Mouse (Mus musculus): ENCODE measurements at regions not wholly inside any gene's neighbourhood (a gene's known extent, or its start where the extent isn't known, plus 50 kb on each side); places are given as distances from the start of the nearest gene placed in this dataset.
"Not testable (repeated sequence)": the region's sequence is repeated elsewhere in the genome, so short reads cannot be mapped to it uniquely, and the experiment has no call there.

GRCm38 (mm10) chr11:29628476-29628875 lies 64.3 kb upstream of the Rtn4 start:
- no peak overlapping the region for H3K27ac ChIP-seq (ENCODE audit: low read depth, low read length)
- H3K4me2 ChIP-seq, result no peak overlapping the region
- H3K9me3 ChIP-seq (ENCODE audit: control insufficient read depth, low read length), result no peaks in the 10 kb centered on the region
- H3K4me3 ChIP-seq (ENCODE audit: low read depth, low read length), result no peak overlapping the region
- H3K36me3 ChIP-seq (ENCODE audit: control insufficient read depth, insufficient read depth, low read length), result no peaks in the 10 kb centered on the region
- no peaks in the 10 kb centered on the region for H3K4me1 ChIP-seq (ENCODE audit: control insufficient read depth, insufficient read depth, low read length)
- no peaks in the 10 kb centered on the region for H3K27me3 ChIP-seq (ENCODE audit: control insufficient read depth, insufficient read depth, low read length)
- ATAC-seq (ENCODE audit: low FRiP score) (no peak), DNase-seq (ENCODE audit: low spot score, missing footprints) (no peak)
- 77% methylated on average over 2 of the region's 2 CpGs for WGBS
- H3K9ac ChIP-seq (ENCODE audit: low read length), result no peak overlapping the region

DNA sequence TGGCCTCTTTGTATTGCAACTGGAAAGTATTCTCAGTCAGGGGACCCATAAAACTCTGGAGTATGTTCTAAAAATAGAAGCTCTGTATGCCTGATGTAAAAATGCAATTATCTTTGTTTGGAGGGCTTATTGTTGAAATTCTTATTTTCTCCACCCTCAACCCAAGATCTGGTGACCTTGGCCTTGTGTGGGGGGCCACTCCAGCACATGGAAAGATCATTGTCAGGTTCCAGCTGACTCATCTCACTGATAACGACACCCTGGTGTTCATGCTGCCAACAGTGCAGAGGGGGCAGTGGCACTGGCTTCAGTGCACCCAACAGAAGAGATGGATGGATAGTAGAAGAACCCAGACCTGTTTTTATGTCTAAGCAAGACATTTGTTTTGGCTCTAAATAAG lies 60.3 kb upstream of the Rtn4 start:
- H3K4me1 ChIP-seq (ENCODE audit: control insufficient read depth, insufficient read depth, low read length), result no peaks in the 10 kb centered on the region; the same call in 1 of the 2 replicates
- H3K9ac ChIP-seq (ENCODE audit: low read length), result no peak overlapping the region
- no peak overlapping the region for H3K27ac ChIP-seq (ENCODE audit: low read depth, low read length)
- H3K36me3 ChIP-seq (ENCODE audit: control insufficient read depth, insufficient read depth, low read length), result no peaks in the 10 kb centered on the region
- no peaks in the 10 kb centered on the region for H3K9me3 ChIP-seq (ENCODE audit: control insufficient read depth, low read length)
- no peaks in the 10 kb centered on the region for H3K27me3 ChIP-seq (ENCODE audit: control insufficient read depth, insufficient read depth, low read length)
- DNase-seq (ENCODE audit: low spot score, missing footprints) (no peak), ATAC-seq (ENCODE audit: low FRiP score) (no peak)
- no peak overlapping the region for H3K4me2 ChIP-seq
- H3K4me3 ChIP-seq (ENCODE audit: low read depth, low read length), result no peak overlapping the region
- WGBS, result 71% methylated on average over 1 of the region's 1 CpGs

DNA sequence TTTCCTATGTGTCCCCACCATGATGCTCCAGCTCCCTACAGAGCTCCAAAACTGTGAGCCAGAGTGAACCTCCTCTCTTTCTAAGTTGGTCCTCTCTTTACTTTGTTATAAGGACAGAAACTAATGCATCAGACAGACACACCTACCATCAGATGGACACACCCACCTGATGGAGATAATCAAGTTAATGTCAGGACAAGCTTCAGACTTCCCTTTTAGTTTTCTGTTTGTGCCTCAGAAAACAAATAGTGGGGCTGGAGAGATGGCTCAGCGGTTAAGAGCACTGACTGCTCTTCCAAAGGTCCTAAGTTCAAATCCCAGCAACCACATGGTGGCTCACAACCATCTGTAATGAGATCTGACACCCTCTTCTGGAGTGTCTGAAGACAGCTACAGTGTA lies 59.5 kb upstream of the Rtn4 start:
- not testable (repeated sequence) for H3K36me3 ChIP-seq (ENCODE audit: control insufficient read depth, insufficient read depth, low read length); H3K9me3 ChIP-seq (ENCODE audit: control insufficient read depth, low read length); H3K4me2 ChIP-seq; H3K9ac ChIP-seq (ENCODE audit: low read length); H3K4me1 ChIP-seq (ENCODE audit: control insufficient read depth, insufficient read depth, low read length); H3K27ac ChIP-seq (ENCODE audit: low read depth, low read length); H3K27me3 ChIP-seq (ENCODE audit: control insufficient read depth, insufficient read depth, low read length); H3K4me3 ChIP-seq (ENCODE audit: low read depth, low read length); ATAC-seq (ENCODE audit: low FRiP score); DNase-seq (ENCODE audit: low spot score, missing footprints)
- 70% methylated on average over 1 of the region's 1 CpGs for whole genome bisulfite sequencing

GRCm38 (mm10) chr11:29636759-29637200 lies 56.0 kb upstream of the Rtn4 start:
- Histone ChIP-seq H3K4me1 (ENCODE audit: control insufficient read depth, insufficient read depth, low read length) (no peaks in the 10 kb centered on the region; the same call in 1 of the 2 replicates), H3K36me3 (ENCODE audit: control insufficient read depth, insufficient read depth, low read length) (no peaks in the 10 kb centered on the region), H3K9ac (ENCODE audit: low read length) (no peak overlapping the region), H3K27ac (ENCODE audit: low read depth, low read length) (no peak overlapping the region), H3K9me3 (ENCODE audit: control insufficient read depth, low read length) (no peaks in the 10 kb centered on the region), H3K4me2 (no peak overlapping the region), H3K27me3 (ENCODE audit: control insufficient read depth, insufficient read depth, low read length) (no peaks in the 10 kb centered on the region), H3K4me3 (ENCODE audit: low read depth, low read length) (no peak overlapping the region)
- 45% methylated on average over 6 of the region's 6 CpGs for WGBS
- DNase-seq (ENCODE audit: low spot score, missing footprints), result no peak
- 0 out of 2 replicates have a peak, but pooled peaks have one; percentile 16 for ATAC-seq (ENCODE audit: low FRiP score)

DNA sequence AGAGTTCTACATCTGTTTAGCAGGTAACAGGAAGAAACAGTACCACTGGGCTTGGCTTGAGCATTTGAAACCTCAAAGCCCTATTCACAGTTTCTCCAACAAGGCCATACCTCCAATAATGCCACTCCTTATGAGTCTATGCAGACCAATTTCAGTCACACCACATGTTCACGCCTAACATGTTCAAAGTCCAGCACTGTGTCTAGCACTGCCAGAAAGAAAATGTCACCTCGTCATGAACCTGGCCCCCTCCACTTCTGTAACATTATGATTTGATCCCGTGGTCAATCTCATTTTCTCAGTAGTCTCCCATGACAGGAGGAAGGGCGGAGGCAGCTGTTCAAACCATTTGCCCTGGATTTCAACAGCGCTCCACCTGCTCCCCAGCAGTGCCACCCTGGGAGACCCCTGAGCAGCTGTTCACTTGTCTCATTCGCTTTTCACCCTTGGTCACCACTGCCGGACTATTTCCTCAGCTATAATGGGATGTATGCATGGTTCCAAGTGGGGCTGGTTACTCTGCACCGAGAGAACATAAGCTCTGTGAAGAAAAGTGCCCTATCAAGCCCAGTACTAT lies 54.6 kb upstream of the Rtn4 start:
- Histone ChIP-seq H3K9ac (ENCODE audit: low read length) (no peak overlapping the region), H3K9me3 (ENCODE audit: control insufficient read depth, low read length) (no peaks in the 10 kb centered on the region), H3K27ac (ENCODE audit: low read depth, low read length) (no peak overlapping the region), H3K4me1 (ENCODE audit: control insufficient read depth, insufficient read depth, low read length) (no peaks in the 10 kb centered on the region; the same call in 1 of the 2 replicates), H3K36me3 (ENCODE audit: control insufficient read depth, insufficient read depth, low read length) (no peaks in the 10 kb centered on the region), H3K4me3 (ENCODE audit: low read depth, low read length) (no peak overlapping the region), H3K4me2 (no peak overlapping the region), H3K27me3 (ENCODE audit: control insufficient read depth, insufficient read depth, low read length) (no peaks in the 10 kb centered on the region)
- ATAC-seq (ENCODE audit: low FRiP score) (no peak), DNase-seq (ENCODE audit: low spot score, missing footprints) (peak; percentile 51)
- 78% methylated on average over 8 of the region's 8 CpGs for WGBS

- Histone ChIP-seq H3K4me3 (ENCODE audit: low read depth, low read length) (no peak overlapping the region), H3K27ac (ENCODE audit: low read depth, low read length) (no peak overlapping the region), H3K27me3 (ENCODE audit: control insufficient read depth, insufficient read depth, low read length) (no peaks in the 10 kb centered on the region), H3K9me3 (ENCODE audit: control insufficient read depth, low read length) (no peaks in the 10 kb centered on the region), H3K4me2 (no peak overlapping the region), H3K4me1 (ENCODE audit: control insufficient read depth, insufficient read depth, low read length) (no peaks in the 10 kb centered on the region; the same call in 1 of the 2 replicates), H3K9ac (ENCODE audit: low read length) (no peak overlapping the region), H3K36me3 (ENCODE audit: control insufficient read depth, insufficient read depth, low read length) (no peaks in the 10 kb centered on the region)
- DNase-seq (ENCODE audit: low spot score, missing footprints), result no peak
- WGBS, result 41% methylated on average over 2 of the region's 2 CpGs
- ATAC-seq (ENCODE audit: low FRiP score), result no peak
These were observed 53.9 kb upstream of the Rtn4 start for GRCm38 (mm10) chr11:29638861-29639260.

Measured in midbrain, embryonic 11.5 days (tissue).